Mouse (Mus musculus) embryonic fibroblast, embryonic 13.5 days (primary cell): ENCODE measurements around the gene Tmem107. TPM values are rescaled to one million over a fixed set of nuclear protein-coding genes. Genes with fewer than 3 reads are reported as not detected.
A peak's percentile ranks its signal among the peaks of the same experiment; 100 is the strongest.

Experiments
- H3K27ac ChIP-seq: 2 replicates; pipeline ENCODE4 v1.5.1; 2012; ENCODE audit warnings: low read length, control low read depth, inconsistent platforms; ENCODE audit not compliant: insufficient read depth
- H3K4me1 ChIP-seq: 2 replicates; pipeline ENCODE4 v1.6.1; 2011; ENCODE audit warnings: low read length; ENCODE audit not compliant: control insufficient read depth, insufficient read depth
- H3K4me3 ChIP-seq: 2 replicates; pipeline ENCODE4 v1.5.1; 2011; ENCODE audit warnings: mild to moderate bottlenecking, control low read depth, low read length; ENCODE audit not compliant: insufficient read depth
- CTCF ChIP-seq: IDR thresholded peaks from 2 replicates; pipeline ENCODE4 v1.5.1; 2011; ENCODE audit warnings: mild to moderate bottlenecking, control low read depth, low read length, moderate library complexity, borderline replicate concordance; ENCODE audit not compliant: insufficient read depth
- POLR2A ChIP-seq: IDR thresholded peaks from 2 replicates; pipeline ENCODE4 v1.6.1; 2011; ENCODE audit warnings: low read depth, mild to moderate bottlenecking, control low read depth, low read length, moderate library complexity
- polyA plus RNA-seq: library from polyadenylated mRNA; stranded (reverse); fragments of >200 nt; gene quantifications from 2 replicates; pipeline ENCODE4 v1.2.4, GENCODE M21; 2011; ENCODE audit warnings: low read depth; ENCODE audit not compliant: missing spikeins, insufficient read length

Gene Tmem107
- polyA plus RNA-seq, 1 experiment: 17.6 TPM

- Histone ChIP-seq H3K4me1 (0 out of 2 replicates have a peak, but pooled peaks cover 2% of the 10 kb centered on the region), H3K27ac (peak overlapping the region; percentile 99)
Observed at GRCm38 (mm10) chr11:69073065-69073888, 2.7 kb downstream of the Tmem107 start.

GRCm38 (mm10) chr11:69073951-69074775 is 3.6 kb downstream of the Tmem107 start:
- Histone ChIP-seq H3K27ac (peak overlapping the region; percentile 28; the same call in 1 of the 2 replicates), H3K4me3 (no peak overlapping the region), H3K4me1 (0 out of 2 replicates have a peak, but pooled peaks cover 2% of the 10 kb centered on the region)
- TF ChIP-seq CTCF (no peak), POLR2A (no peak)

More at GRCm38 (mm10) chr11:69073065-69073888, 2.7 kb downstream of the Tmem107 start:
- no peak overlapping the region for H3K4me3 ChIP-seq
- TF ChIP-seq CTCF (no peak), POLR2A (peak; percentile 100)

- 0 out of 2 replicates have a peak, but pooled peaks cover 2% of the 10 kb centered on the region for H3K4me1 ChIP-seq
- no peak overlapping the region for H3K4me3 ChIP-seq
- TF ChIP-seq CTCF (no peak), POLR2A (no peak)
- H3K27ac ChIP-seq: no peak overlapping the region
Observed at GRCm38 (mm10) chr11:69074776-69075069, 4.1 kb downstream of the Tmem107 start.

- Histone ChIP-seq H3K27ac (no peak overlapping the region), H3K4me3 (no peak overlapping the region), H3K4me1 (0 out of 2 replicates have a peak, but pooled peaks cover 2% of the 10 kb centered on the region)
- no peak for TF ChIP-seq POLR2A
- no peak for TF ChIP-seq CTCF
Observed at GRCm38 (mm10) chr11:69075764-69076479, 5.3 kb downstream of the Tmem107 start.

GRCm38 (mm10) chr11:69076572-69076971 is 6.0 kb downstream of the Tmem107 start:
- 0 out of 2 replicates have a peak, but pooled peaks cover 2% of the 10 kb centered on the region for H3K4me1 ChIP-seq
- no peak overlapping the region for H3K4me3 ChIP-seq
- no peak overlapping the region for H3K27ac ChIP-seq
- no peak for TF ChIP-seq POLR2A
- no peak for TF ChIP-seq CTCF

GRCm38 (mm10) chr11:69077316-69077715 is 6.7 kb downstream of the Tmem107 start:
- no peak for TF ChIP-seq POLR2A
- no peak for TF ChIP-seq CTCF
- H3K4me3 ChIP-seq: no peak overlapping the region
- H3K27ac ChIP-seq: no peak overlapping the region
- H3K4me1 ChIP-seq: 0 out of 2 replicates have a peak, but pooled peaks cover 2% of the 10 kb centered on the region

- H3K27ac ChIP-seq: peak overlapping the region; percentile 9; the same call in 1 of the 2 replicates
- TF ChIP-seq CTCF: no peak
- no peak for TF ChIP-seq POLR2A
- no peak overlapping the region for H3K4me3 ChIP-seq
- 0 out of 2 replicates have a peak, but pooled peaks cover 2% of the 10 kb centered on the region for H3K4me1 ChIP-seq
Observed at GRCm38 (mm10) chr11:69078041-69078440, 7.4 kb downstream of the Tmem107 start.

GRCm38 (mm10) chr11:69078805-69079438 is 8.3 kb downstream of the Tmem107 start:
- Histone ChIP-seq H3K4me3 (no peak overlapping the region), H3K27ac (no peak overlapping the region), H3K4me1 (0 out of 2 replicates have a peak, but pooled peaks cover 2% of the 10 kb centered on the region)
- no peak for TF ChIP-seq CTCF
- peak; percentile 28; the same call in 1 of the 2 replicates for TF ChIP-seq POLR2A

- H3K4me3 ChIP-seq: no peak overlapping the region
- 0 out of 2 replicates have a peak, but pooled peaks cover 2% of the 10 kb centered on the region for H3K4me1 ChIP-seq
- no peak for TF ChIP-seq CTCF
- H3K27ac ChIP-seq: no peak overlapping the region
Observed at GRCm38 (mm10) chr11:69080102-69080854, 9.7 kb downstream of the Tmem107 start.
